Mouse (Mus musculus) layer of hippocampus, postnatal 10 days (tissue): ENCODE results near the gene Gclc. TPM values are rescaled to one million over a fixed set of nuclear protein-coding genes. Genes with fewer than 3 reads are reported as not detected.

ENCODE experiments used
- total RNA-seq, 2 experiments: library from RNA; stranded (reverse); gene quantifications; 2 replicates each; pipeline ENCODE4 v1.2.3; 2021

The Gclc gene
- total RNA-seq, 2 experiments from 2014 or later: 35.7 to 36.0 TPM

Other genes starting within 250 kb of the Gclc start
- 1 to 10 TPM; 7.4 to 9.2 TPM for gene Lrrc1, start 209.7 kb upstream of the Gclc start, total RNA-seq
- under 1 TPM in 1 of 2 experiments, not detected in 1; 0.11 TPM for gene Klhl31, start 118.0 kb upstream of the Gclc start, total RNA-seq
- gene Elovl5, start 162.8 kb downstream of the Gclc start, total RNA-seq: 10 to 100 TPM; 85.5 to 89.5 TPM